Mouse (Mus musculus) forebrain, embryonic 16.5 days (tissue): ENCODE results near the gene Cdk6. TPM values are rescaled to one million over a fixed set of nuclear protein-coding genes. Genes with fewer than 3 reads are reported as not detected.

Experiments
- ATAC-seq: fragments of 200-750 bp; cut with Nextera tagmentation; 2 replicates; pipeline ENCODE4 v1.8.0; 2017; ENCODE audit warnings: mild to moderate bottlenecking, moderate library complexity
- H3K27ac ChIP-seq: fragments of 300-500 bp; sonication (generic); 2 replicates; pipeline ENCODE4 v1.5.1; 2014; ENCODE audit warnings: low read length, control low read depth
- H3K27me3 ChIP-seq: fragments of 300-500 bp; sonication (generic); replicated peaks from 2 replicates; pipeline ENCODE4 v1.6.1; 2014; ENCODE audit warnings: low read length; ENCODE audit not compliant: control insufficient read depth, insufficient read depth
- H3K36me3 ChIP-seq: fragments of 300-500 bp; sonication (generic); 2 replicates; pipeline ENCODE4 v1.6.1; 2014; ENCODE audit not compliant: control insufficient read depth, insufficient read depth
- H3K4me1 ChIP-seq: fragments of 300-500 bp; sonication (generic); replicated peaks from 2 replicates; pipeline ENCODE4 v1.6.1; 2014; ENCODE audit warnings: low read length; ENCODE audit not compliant: control insufficient read depth, insufficient read depth
- H3K4me2 ChIP-seq: fragments of 300-500 bp; sonication (generic); 2 replicates; pipeline ENCODE4 v1.6.1; 2014; ENCODE audit warnings: mild to moderate bottlenecking, low read length, control low read depth
- H3K4me3 ChIP-seq: fragments of 300-500 bp; sonication (generic); replicated peaks from 2 replicates; pipeline ENCODE4 v1.5.1; 2014; ENCODE audit warnings: mild to moderate bottlenecking, low read length, control low read depth
- H3K9ac ChIP-seq: fragments of 300-500 bp; sonication (generic); replicated peaks from 2 replicates; pipeline ENCODE4 v1.6.1; 2014; ENCODE audit warnings: low read depth, low read length, control low read depth
- H3K9me3 ChIP-seq: fragments of 300-500 bp; sonication (generic); 2 replicates; pipeline ENCODE4 v1.6.1; 2016; ENCODE audit warnings: low read length; ENCODE audit not compliant: control insufficient read depth
- WGBS: fragments of 180-500 bp; shearing (Covaris S2); extraction: QIAGEN DNeasy Blood & Tissue Kit; methylation state at CpG from one replicate; pipeline ENCODE4 v1.1.7; 2014; 5-methylcytosine and 5-hydroxymethylcytosine counted together
- polyA plus RNA-seq: library from polyadenylated mRNA; unstranded; fragments of >200 nt; fragmentation: Nextera tagmentation; extraction: Ambion mirVana; gene quantifications from 2 replicates; pipeline ENCODE4 v1.2.1, GENCODE M21; 2015

Gene Cdk6
- polyA plus RNA-seq, 1 experiment from 2014 or later: 29.8 TPM

DNA sequence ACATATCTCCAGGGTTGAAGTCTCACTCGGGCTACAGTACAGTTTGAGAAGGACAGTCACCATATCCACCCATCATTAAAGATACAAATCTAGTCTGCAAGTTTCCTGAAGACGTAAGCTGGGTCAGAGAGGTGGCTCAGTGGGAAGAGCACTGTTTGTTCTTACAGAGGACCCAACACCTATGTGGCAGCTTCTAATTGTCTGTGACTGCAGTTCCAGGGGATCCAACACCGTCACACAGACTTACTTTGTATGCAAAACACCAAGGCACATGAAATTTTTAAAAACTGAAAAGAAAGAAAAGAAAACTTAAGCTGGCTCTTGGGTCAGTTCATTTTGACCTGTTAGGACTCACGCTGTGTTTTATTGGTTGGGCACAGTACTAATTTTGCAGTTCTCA is 162.1 kb downstream of the Cdk6 start:
- Histone ChIP-seq H3K4me2 (no peak overlapping the region), H3K4me1 (0 out of 2 replicates have a peak, but pooled peaks cover 5% of the 10 kb centered on the region), H3K27ac (no peak overlapping the region), H3K36me3 (no peaks in the 10 kb centered on the region), H3K9me3 (no peaks in the 10 kb centered on the region), H3K9ac (no peak overlapping the region), H3K27me3 (no peaks in the 10 kb centered on the region), H3K4me3 (no peak overlapping the region)
- WGBS: 84% methylated on average over 4 of the region's 4 CpGs
- ATAC-seq: no peak

DNA sequence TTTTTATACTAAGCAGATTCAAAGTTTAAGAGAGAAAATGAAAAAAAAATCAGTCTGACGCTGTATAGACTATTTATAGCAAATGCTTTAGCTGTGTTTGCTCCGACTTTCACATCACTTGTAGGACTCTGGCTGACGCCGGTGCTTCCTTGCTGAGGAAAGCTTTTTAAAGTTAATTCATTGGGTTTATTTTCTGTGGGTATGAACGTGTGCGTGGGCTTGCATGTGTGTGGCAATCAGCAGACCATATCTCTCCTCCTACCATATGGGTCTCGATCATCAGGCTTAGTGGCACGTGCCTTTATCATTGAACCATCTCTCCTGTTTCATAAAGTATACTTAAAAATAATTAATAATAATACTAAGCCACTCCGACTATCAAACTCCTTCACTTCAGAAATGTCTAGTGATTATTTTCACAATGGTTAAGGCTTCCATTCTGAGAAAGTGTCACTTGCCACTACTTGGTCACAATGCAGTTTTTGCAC is 162.6 kb downstream of the Cdk6 start:
- no peak overlapping the region for H3K4me2 ChIP-seq
- no peak for ATAC-seq
- no peaks in the 10 kb centered on the region for H3K36me3 ChIP-seq
- H3K4me1 ChIP-seq: 0 out of 2 replicates have a peak, but pooled peaks cover 5% of the 10 kb centered on the region
- 84% methylated on average over 9 of the region's 9 CpGs for WGBS
- no peak overlapping the region for H3K27ac ChIP-seq
- no peak overlapping the region for H3K4me3 ChIP-seq
- H3K27me3 ChIP-seq: no peaks in the 10 kb centered on the region
- no peaks in the 10 kb centered on the region for H3K9me3 ChIP-seq
- H3K9ac ChIP-seq: no peak overlapping the region

DNA sequence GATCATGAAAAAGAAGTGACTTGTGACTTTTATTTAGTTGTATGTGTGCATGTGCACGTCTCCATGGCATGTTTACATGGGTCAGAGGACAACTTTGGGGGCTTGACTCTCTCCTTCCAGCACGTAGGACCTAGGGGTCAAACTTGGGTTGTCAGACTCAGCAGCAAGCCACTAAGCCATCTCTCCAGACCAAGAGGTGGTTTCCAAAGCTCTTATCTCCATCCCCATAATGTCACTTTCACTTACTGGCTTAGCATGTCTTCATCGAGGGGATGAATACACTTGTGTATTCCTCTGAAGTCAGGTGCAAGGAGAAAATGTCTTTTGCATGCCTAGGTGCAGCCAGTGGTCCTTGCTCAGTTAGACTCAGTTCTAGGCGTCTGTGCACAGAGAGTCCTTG is 163.2 kb downstream of the Cdk6 start:
- no peak overlapping the region for H3K27ac ChIP-seq
- H3K36me3 ChIP-seq: no peaks in the 10 kb centered on the region
- H3K4me2 ChIP-seq: no peak overlapping the region
- no peak overlapping the region for H3K9ac ChIP-seq
- no peaks in the 10 kb centered on the region for H3K27me3 ChIP-seq
- no peak for ATAC-seq
- WGBS: 75% methylated on average over 4 of the region's 4 CpGs
- no peak overlapping the region for H3K4me3 ChIP-seq
- no peaks in the 10 kb centered on the region for H3K9me3 ChIP-seq
- H3K4me1 ChIP-seq: 0 out of 2 replicates have a peak, but pooled peaks cover 5% of the 10 kb centered on the region

DNA sequence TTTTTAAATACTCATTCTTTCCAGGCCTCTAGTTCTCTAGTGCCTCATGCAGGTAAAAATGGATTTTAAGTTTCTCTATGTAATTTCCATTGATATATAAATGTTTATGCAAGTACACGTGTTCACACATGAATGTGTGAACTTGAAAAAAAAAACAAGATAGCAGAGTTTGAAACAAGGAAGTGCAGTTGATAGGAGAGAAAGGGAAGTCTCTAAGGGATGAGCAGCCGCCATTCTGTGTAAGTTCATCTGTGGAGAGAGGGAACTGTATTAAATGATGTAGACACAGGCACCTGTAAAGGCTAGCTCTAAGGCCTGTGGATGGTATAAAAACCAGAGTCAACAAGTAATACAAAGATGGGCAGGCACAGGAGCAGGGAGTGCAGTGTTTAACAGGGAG is 164.3 kb downstream of the Cdk6 start:
- H3K4me1 ChIP-seq: 0 out of 2 replicates have a peak, but pooled peaks cover 5% of the 10 kb centered on the region
- WGBS: 72% methylated on average over 2 of the region's 2 CpGs
- H3K4me2 ChIP-seq: no peak overlapping the region
- no peak overlapping the region for H3K4me3 ChIP-seq
- no peak overlapping the region for H3K27ac ChIP-seq
- no peak overlapping the region for H3K9ac ChIP-seq
- H3K27me3 ChIP-seq: no peaks in the 10 kb centered on the region
- H3K9me3 ChIP-seq: no peaks in the 10 kb centered on the region
- ATAC-seq: no peak
- no peaks in the 10 kb centered on the region for H3K36me3 ChIP-seq

DNA sequence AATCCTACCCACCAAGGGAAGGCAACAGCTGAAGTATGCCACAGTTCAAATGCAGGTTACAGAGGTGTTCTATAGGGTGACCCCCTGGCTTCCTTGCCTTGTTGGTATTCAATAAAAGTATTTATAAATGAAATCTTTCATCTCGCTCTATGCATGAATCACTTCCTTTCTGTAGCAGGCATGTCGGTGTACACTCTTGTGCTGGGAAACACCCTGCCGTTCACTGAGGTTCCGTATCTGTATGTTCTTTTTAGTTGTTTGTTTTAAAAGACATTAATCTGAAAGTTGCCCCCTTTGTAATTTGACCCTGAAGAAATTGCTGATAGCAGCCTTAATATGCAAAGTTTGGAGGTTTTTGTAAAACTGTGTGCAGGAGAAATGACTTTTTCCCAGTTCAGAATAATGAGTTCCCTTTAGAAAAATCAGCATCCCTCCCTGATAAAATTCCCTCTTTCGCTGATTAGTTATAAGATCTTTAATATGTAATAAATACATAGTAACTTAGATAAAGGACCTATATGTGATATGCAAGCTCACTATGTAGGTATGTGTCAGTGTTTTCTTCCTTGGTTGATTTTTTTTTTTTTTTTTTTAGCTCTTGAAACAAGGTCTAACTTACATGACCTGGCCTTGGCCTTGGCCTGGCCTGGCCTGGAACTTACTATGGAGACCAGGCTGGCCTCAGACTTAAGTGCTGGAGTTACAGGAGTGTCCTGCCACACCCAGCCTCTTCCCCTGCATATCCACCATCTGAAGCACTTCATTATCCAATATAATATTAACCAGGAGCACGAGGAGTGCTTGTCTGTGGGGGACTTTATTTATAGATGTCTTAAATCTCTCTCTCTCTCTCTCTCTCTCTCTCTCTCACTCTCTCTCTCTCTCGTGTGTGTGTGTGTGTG is 167.4 kb downstream of the Cdk6 start:
- Histone ChIP-seq H3K4me2 (no peak overlapping the region), H3K36me3 (no peaks in the 10 kb centered on the region), H3K4me3 (no peak overlapping the region), H3K9ac (no peak overlapping the region), H3K4me1 (peaks cover 7% of the 10 kb centered on the region), H3K27ac (no peak overlapping the region), H3K27me3 (no peaks in the 10 kb centered on the region), H3K9me3 (no peaks in the 10 kb centered on the region)
- 85% methylated on average over 6 of the region's 7 CpGs for WGBS
- no peak for ATAC-seq

DNA sequence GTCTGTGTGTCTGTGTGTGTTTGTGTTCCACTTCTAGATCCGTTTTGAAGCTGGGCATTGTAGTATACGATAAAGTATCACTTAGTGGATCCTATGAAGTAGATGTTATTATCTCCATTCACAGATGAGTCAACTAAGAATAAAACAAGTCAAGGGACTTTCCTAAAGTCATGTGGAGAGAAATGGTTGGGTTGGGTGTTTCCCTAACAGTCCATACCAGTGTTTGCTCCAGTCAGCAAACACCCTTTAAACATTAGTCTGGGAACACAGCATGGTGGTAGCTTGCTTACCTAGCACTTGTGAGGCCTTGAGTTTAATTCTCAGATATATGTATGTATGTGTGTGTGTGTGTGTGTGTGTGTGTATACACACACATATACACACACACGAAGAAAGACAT is 168.2 kb downstream of the Cdk6 start:
- 93% methylated on average over 3 of the region's 3 CpGs for WGBS
- no peaks in the 10 kb centered on the region for H3K9me3 ChIP-seq
- no peak overlapping the region for H3K4me2 ChIP-seq
- H3K9ac ChIP-seq: no peak overlapping the region
- peaks cover 5% of the 10 kb centered on the region for H3K4me1 ChIP-seq
- no peak for ATAC-seq
- H3K27ac ChIP-seq: no peak overlapping the region
- no peaks in the 10 kb centered on the region for H3K27me3 ChIP-seq
- no peaks in the 10 kb centered on the region for H3K36me3 ChIP-seq
- H3K4me3 ChIP-seq: no peak overlapping the region

DNA sequence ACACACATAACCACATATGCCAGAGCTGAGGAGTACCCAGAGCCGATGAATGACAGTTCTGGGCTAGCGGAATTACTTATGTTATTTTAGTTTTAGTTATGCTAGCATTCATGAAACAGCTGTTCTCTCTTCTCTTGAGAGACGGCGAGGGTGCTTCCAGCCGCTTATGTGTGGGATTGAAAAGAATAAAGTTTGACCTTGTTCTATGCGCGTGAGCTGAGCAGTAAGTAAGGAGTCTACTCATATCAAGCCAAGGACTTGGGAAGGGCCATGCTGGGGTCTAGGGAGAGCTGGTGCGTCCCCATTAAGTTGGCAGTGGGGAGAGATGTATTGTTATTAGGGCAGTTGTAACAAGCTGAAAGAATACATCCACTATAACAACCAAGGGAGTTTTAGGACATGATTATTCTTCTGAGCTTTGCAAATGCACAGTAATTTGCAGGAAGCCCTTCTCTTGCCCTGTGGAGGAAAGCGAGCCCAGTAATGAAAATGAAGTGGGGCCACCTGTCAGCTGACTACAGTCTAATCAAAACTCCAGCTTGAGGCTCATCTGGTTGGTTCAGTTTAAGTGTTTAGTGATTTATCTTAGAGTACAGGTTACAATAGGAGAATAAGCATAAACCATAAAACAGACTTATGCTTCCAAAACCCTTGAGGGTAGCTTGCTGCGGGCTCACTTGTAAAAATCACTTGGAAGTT is 170.0 kb downstream of the Cdk6 start:
- ATAC-seq: no peak; the same call in 1 of the 2 replicates
- 70% methylated on average over 10 of the region's 10 CpGs for WGBS
- no peak overlapping the region for H3K9ac ChIP-seq
- H3K4me3 ChIP-seq: no peak overlapping the region
- H3K27me3 ChIP-seq: no peaks in the 10 kb centered on the region
- no peaks in the 10 kb centered on the region for H3K9me3 ChIP-seq
- H3K4me2 ChIP-seq: no peak overlapping the region
- H3K36me3 ChIP-seq: no peaks in the 10 kb centered on the region
- no peak overlapping the region for H3K27ac ChIP-seq
- H3K4me1 ChIP-seq: peaks cover 5% of the 10 kb centered on the region

DNA sequence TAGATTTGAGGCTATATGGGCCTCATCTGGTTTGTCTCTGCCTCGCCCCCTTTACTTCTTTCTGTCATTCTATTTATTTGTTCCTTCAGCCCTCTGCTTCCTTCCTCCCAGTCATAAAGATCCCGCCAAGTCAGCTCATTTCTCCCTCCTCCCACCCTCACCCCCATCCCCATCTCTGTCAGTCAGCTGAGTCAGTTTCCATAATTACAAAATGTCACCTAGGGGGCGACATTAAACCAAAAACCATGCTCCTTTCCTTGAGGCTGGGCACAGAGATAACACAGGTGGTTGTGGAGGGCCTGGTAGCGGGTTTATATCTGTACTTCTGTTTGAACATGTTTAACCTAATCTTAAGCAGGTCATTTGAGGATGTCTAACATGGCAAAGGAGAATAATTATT is 171.3 kb downstream of the Cdk6 start:
- Histone ChIP-seq H3K9ac (no peak overlapping the region), H3K9me3 (no peaks in the 10 kb centered on the region), H3K36me3 (no peaks in the 10 kb centered on the region), H3K4me3 (no peak overlapping the region), H3K4me1 (peaks cover 7% of the 10 kb centered on the region), H3K27ac (no peak overlapping the region), H3K27me3 (no peaks in the 10 kb centered on the region), H3K4me2 (no peak overlapping the region)
- WGBS: 56% methylated on average over 4 of the region's 4 CpGs
- no peak for ATAC-seq

DNA sequence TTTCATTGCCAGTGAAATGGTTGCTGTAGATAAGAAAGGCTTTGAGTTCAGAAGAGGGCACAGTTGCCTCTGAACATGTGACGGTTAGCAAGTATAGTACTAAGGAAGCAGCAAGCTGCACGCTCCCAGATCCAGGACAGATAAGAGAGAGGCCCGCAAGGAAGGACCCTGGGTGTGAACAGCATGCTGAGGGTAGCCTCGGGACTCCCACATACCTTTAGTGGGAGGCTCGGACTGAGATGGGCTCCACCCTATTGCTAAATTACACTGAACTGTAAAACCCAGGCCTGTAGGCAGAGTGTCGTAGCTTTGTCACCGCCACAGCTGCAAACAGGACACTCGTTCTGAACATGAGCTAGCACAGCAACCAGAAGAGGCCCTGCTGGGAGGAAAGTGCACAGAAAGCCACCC is 173.6 kb downstream of the Cdk6 start:
- no peak overlapping the region for H3K27ac ChIP-seq
- H3K27me3 ChIP-seq: no peaks in the 10 kb centered on the region
- 83% methylated on average over 8 of the region's 8 CpGs for WGBS
- H3K9me3 ChIP-seq: no peaks in the 10 kb centered on the region
- H3K36me3 ChIP-seq: no peaks in the 10 kb centered on the region
- H3K4me1 ChIP-seq: peaks cover 7% of the 10 kb centered on the region
- no peak for ATAC-seq
- H3K4me3 ChIP-seq: no peak overlapping the region
- no peak overlapping the region for H3K4me2 ChIP-seq
- no peak overlapping the region for H3K9ac ChIP-seq
